Mouse (Mus musculus) cerebellum, adult 2 months (tissue): ENCODE results near the gene Nelfe. TPM values are rescaled to one million over a fixed set of nuclear protein-coding genes. Genes with fewer than 3 reads are reported as not detected.
"Not testable (repeated sequence)": the region's sequence is repeated elsewhere in the genome, so short reads cannot be mapped to it uniquely, and the experiment has no call there.

ENCODE experiments used
- DNase-seq, 2 experiments: peaks; one replicate each; pipeline ENCODE4 v3.0.0; 2021
- H3K27ac ChIP-seq: fragments of 200-500 bp; 2 replicates; pipeline ENCODE4 v1.5.1; 2012; ENCODE audit warnings: low read length, control low read depth, inconsistent platforms; ENCODE audit not compliant: insufficient read depth
- H3K27me3 ChIP-seq: fragments of 200-500 bp; 2 replicates; pipeline ENCODE4 v1.6.1; 2012; ENCODE audit warnings: inconsistent platforms, mild to moderate bottlenecking, low read length, moderate library complexity; ENCODE audit not compliant: control insufficient read depth, insufficient read depth
- H3K4me1 ChIP-seq: fragments of 200-500 bp; 2 replicates; pipeline ENCODE4 v1.6.1; 2011; ENCODE audit warnings: low read length; ENCODE audit not compliant: control insufficient read depth, insufficient read depth
- H3K4me3 ChIP-seq: fragments of 200-500 bp; replicated peaks from 2 replicates; pipeline ENCODE3; 2011; ENCODE audit warnings: mild to moderate bottlenecking, low read depth, low read length, control low read depth; ENCODE audit not compliant: insufficient read depth
- CTCF ChIP-seq: fragments of 200-500 bp; IDR thresholded peaks from 2 replicates; pipeline ENCODE4 v1.5.1; 2011; ENCODE audit warnings: low read depth, mild to moderate bottlenecking, control low read depth, low read length, moderate library complexity, borderline replicate concordance; ENCODE audit not compliant: insufficient read depth
- POLR2A ChIP-seq: fragments of 200-500 bp; IDR thresholded peaks from 2 replicates; pipeline ENCODE4 v1.6.1; 2011; ENCODE audit warnings: low read length, control low read depth, borderline replicate concordance; ENCODE audit not compliant: insufficient read depth
- WGBS: fragments of 180-500 bp; shearing (Covaris S2); methylation state at CpG from one replicate; pipeline ENCODE4 v1.1.7; 2018; 5-methylcytosine and 5-hydroxymethylcytosine counted together
- polyA plus RNA-seq: library from polyadenylated mRNA; depleted of rRNA; stranded (reverse); fragments of >200 nt; gene quantifications from 2 replicates; pipeline ENCODE4 v1.2.3, GENCODE M21; 2012; rRNA removed

Nelfe gene
- polyA plus RNA-seq: 47.2 and 47.9 TPM in 2 replicates

- Histone ChIP-seq H3K27me3 (no peaks in the 10 kb centered on the region), H3K4me1 (no peaks in the 10 kb centered on the region), H3K27ac (peak within 1 kb of the TSS; percentile 35), H3K4me3 (peak within 1 kb of the TSS; percentile 77)
- TF ChIP-seq POLR2A: peak; percentile 53
- no peak; the same call in 1 of the 2 replicates for TF ChIP-seq CTCF
- DNase-seq: peak; percentile 98
- WGBS: under 1% methylated on average over 58 of the region's 65 CpGs
Observed at GRCm38 (mm10) chr17:34849722-34850516, at the start of gene Nelfe, which contains the start of gene Skiv2l. TSS of gene Nelfe (plus strand) at chr17:34850391. TSS of gene Skiv2l (minus strand) at chr17:34850210.

GRCm38 (mm10) chr17:34800781-34801305, 49.3 kb upstream of the Nelfe start:
- not testable (repeated sequence) for H3K4me3 ChIP-seq, H3K27me3 ChIP-seq, DNase-seq, H3K27ac ChIP-seq, H3K4me1 ChIP-seq
- 93% methylated on average over 16 of the region's 16 CpGs for WGBS

- H3K27me3 ChIP-seq, H3K4me1 ChIP-seq, H3K27ac ChIP-seq, DNase-seq, H3K4me3 ChIP-seq: not testable (repeated sequence)
- 73% methylated on average over 9 of the region's 9 CpGs for WGBS
Observed at GRCm38 (mm10) chr17:34802756-34803155, 47.4 kb upstream of the Nelfe start.

GRCm38 (mm10) chr17:34803367-34803766, 46.8 kb upstream of the Nelfe start:
- not testable (repeated sequence) for H3K4me3 ChIP-seq, DNase-seq, H3K27me3 ChIP-seq, H3K27ac ChIP-seq, H3K4me1 ChIP-seq
- 90% methylated on average over 6 of the region's 6 CpGs for WGBS

GRCm38 (mm10) chr17:34804301-34804700, 45.9 kb upstream of the Nelfe start, which contains the start of gene Cyp21a1:
TSS of gene Cyp21a1 (minus strand) at chr17:34804561.
- H3K4me3 ChIP-seq, H3K27ac ChIP-seq, H3K27me3 ChIP-seq, H3K4me1 ChIP-seq, DNase-seq: not testable (repeated sequence)
- WGBS: 86% methylated on average over 6 of the region's 6 CpGs

- H3K27me3 ChIP-seq: no peaks in the 10 kb centered on the region
- DNase-seq: no peak
- 76% methylated on average over 6 of the region's 6 CpGs for WGBS
- no peak overlapping the region for H3K27ac ChIP-seq
- no peak overlapping the region for H3K4me3 ChIP-seq
- H3K4me1 ChIP-seq: no peaks in the 10 kb centered on the region
- TF ChIP-seq CTCF (0 out of 2 replicates have a peak, but pooled peaks have one; percentile 16), POLR2A (no peak)
Observed at GRCm38 (mm10) chr17:34804871-34805562, 45.2 kb upstream of the Nelfe start.

GRCm38 (mm10) chr17:34807176-34807575, 43.0 kb upstream of the Nelfe start:
- TF ChIP-seq CTCF (no peak), POLR2A (no peak)
- 64% methylated on average over 3 of the region's 3 CpGs for WGBS
- Histone ChIP-seq H3K27me3 (no peaks in the 10 kb centered on the region), H3K4me1 (no peaks in the 10 kb centered on the region), H3K27ac (no peak overlapping the region), H3K4me3 (no peak overlapping the region)
- DNase-seq: no peak

GRCm38 (mm10) chr17:34808599-34809205, 41.5 kb upstream of the Nelfe start:
- DNase-seq: no peak
- Histone ChIP-seq H3K4me3 (no peak overlapping the region), H3K27ac (no peak overlapping the region), H3K4me1 (no peaks in the 10 kb centered on the region), H3K27me3 (no peaks in the 10 kb centered on the region)
- TF ChIP-seq CTCF: no peak
- no peak for TF ChIP-seq POLR2A
- 37% methylated on average over 6 of the region's 6 CpGs for WGBS

- not testable (repeated sequence) for DNase-seq, H3K27ac ChIP-seq, H3K27me3 ChIP-seq, H3K4me1 ChIP-seq, H3K4me3 ChIP-seq
- WGBS: 86% methylated on average over 5 of the region's 5 CpGs
Observed at GRCm38 (mm10) chr17:34810411-34810810, 39.8 kb upstream of the Nelfe start.

GRCm38 (mm10) chr17:34810811-34811210, 39.4 kb upstream of the Nelfe start:
- H3K27ac ChIP-seq, DNase-seq, H3K4me3 ChIP-seq, H3K4me1 ChIP-seq, H3K27me3 ChIP-seq: not testable (repeated sequence)
- 84% methylated on average over 8 of the region's 8 CpGs for WGBS
